Mouse (Mus musculus): Measurements from ENCODE around the gene Atp11c.

GRCm38 (mm10) chrX:60317661-60318060 is 274.8 kb downstream of the Atp11c start:
- TF ChIP-seq CTCF (IDR thresholded peaks at IDR 0.05; ENCODE audit: low read depth, low read length) (no peak), POLR2A (IDR thresholded peaks at IDR 0.05; ENCODE audit: extremely low read depth, insufficient read depth, low read length) (no peak)

Data from liver, adult 2 months (tissue).